Mouse (Mus musculus): Measurements from ENCODE around the gene Stat5b.

Gene Stat5b

DNA sequence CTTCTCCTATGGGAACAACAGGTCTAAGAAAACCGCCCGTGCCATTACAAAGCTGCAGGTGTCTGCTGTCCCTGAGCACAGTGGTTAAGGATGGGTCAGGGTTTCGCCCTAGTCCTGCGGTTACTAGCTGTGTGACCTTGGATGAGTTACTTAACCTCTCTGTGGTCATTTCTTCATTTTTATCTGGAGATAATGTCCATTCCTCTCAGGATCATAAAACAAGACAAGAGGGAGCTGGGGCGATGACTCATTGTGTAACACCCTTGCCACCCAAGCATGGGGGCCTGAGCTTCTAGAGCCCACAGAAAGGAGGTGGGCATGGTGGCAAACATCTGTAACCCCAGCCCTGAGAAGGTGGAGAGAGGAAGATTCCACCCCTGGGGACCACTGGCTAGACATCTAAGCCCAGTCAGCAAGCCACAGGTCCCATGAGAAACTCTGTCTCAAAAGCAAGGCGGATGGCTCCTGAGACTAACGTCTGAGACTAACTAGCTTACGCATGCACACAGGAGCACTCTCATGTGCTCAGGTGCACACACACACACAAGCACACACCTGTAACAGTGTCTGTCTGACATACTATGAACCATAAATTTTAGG, 7.4 kb downstream of the Stat5b start:
- DNase-seq (ENCODE audit: extremely low read depth, low read depth, low spot score), result no peak

DNA sequence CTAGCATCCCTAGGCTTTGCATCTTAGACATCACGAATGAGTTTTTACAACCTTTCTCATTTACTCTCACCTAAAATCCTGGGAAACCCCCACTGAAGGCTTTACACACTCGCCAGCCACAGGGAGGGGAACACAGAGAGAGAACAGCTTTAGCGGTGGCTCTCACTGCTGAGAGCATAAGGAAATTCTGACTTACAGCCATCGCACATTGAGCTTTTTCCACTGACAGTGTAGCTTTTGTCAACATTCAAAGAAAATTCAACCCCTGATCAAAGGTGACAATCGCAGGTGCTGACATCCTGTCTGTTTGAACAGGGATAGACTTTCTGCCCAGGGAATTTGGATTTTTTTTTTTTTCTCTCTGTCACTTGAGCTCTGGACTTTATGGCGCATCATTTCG, 8.5 kb downstream of the Stat5b start:
- DNase-seq (ENCODE audit: extremely low read depth, low read depth, low spot score), result no peak

DNA sequence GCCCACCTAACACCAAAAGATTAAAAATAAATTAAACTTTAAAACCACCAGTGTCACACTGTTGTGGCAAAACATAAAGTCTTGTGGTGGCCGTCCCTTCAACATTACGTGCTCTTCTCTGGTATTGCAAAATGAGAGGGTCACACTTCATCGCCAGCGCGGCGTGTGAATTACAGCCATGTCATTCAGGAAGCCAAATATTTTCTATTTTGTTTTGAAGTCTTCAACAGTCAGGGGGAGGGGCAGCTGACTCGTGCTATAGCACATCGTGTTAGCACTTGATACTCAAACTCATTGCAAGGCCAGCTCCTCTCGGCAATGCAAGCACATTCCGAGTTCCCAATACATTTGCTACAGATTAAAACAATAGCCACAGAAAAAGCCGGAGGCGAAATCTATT, 9.7 kb downstream of the Stat5b start:
- DNase-seq (ENCODE audit: extremely low read depth, low read depth, low spot score), result no peak

DNA sequence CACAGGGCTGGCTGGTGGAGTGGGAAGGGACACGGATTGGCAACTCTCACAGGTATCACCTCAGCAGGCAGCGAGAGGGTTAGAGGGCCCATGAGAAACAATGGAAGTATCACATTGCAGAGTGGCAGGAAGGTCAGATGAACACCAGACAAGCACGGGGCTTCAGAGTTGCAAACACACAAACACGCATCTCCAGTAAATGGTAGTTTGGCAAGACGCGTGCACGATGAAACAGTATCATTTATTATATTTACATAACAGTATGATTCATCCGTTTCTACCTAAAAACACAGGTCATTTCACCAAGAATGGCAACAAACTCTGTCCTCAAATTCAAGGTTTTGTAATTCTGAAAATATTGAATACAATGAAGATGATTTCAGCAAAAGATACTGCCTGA, 11.0 kb downstream of the Stat5b start:
- no peak for DNase-seq (ENCODE audit: extremely low read depth, low read depth, low spot score)

DNA sequence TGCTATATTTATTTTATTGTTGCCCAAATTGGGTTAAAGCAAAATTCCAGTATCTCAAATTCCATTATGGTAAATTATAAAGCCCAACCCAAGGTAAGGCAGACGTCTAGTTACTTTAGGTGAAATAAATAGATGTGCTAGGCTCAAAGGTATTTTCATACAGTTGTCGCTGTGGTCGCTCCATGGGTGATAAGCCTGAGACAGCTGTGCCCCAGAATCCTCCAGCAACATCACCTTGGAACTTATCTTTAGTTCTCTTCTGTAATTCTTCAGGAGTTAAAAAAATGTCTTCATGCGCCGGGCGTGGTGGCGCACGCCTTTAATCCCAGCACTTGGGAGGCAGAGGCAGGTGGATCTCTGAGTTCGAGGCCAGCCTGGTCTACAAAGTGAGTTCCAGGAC, 11.6 kb downstream of the Stat5b start:
- DNase-seq (ENCODE audit: extremely low read depth, low read depth, low spot score), result no peak

DNA sequence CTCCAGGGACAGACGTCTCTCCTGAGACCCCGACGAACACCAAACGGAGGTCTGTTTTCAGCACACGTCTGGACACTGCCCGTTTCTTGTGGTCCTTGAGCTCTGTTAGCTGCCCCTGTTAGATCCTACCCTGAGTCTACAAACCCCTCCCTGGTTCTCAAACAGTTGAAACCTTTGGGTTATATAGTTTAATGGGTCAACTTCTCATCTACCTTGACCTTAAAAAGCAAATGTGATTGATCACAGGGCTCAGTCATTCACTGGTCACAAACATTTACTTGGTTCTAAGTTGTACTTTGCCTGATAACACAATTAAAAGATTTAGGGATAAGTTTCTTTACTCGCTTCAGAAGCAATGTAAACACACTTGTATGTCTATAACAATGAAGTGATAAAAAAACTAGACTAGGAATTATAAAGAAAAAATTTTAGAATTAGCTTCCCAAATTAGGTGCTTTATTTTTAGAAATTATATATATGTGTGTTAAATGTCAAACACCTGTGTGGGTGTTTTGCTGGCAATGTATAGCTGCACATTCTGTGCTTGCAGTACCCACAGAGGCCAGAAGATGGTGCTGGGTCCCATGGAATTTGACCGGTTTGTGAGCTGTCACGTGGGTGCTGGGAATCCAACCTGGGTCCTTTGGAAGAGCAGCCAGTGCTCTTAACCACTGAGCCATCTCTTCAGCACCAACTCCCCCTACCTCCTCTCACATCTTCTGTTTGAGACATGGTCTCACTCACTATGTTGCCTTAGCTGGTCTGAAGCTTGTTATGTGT, 13.4 kb downstream of the Stat5b start:
- no peak for DNase-seq (ENCODE audit: extremely low read depth, low read depth, low spot score)

DNA sequence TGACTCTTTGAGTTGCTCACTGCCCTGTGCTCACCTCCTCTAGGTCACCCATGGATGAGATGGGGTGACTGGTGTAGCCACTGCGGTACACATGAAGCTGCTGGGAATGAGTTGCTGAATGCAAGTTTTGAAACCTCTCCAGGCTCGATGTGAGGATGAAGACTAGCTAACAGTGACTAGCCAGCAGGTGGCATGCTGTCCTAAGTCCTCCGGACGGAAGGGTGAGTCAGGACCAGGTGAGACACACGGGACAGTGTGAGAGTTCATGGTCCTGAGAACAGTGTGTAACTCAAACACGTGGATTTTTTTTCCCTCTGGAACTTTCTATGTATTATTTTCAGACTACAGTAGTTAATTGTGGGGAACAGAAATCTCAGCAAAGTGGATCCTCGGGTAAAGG, 17.1 kb downstream of the Stat5b start:
- no peak for DNase-seq (ENCODE audit: extremely low read depth, low read depth, low spot score)

DNA sequence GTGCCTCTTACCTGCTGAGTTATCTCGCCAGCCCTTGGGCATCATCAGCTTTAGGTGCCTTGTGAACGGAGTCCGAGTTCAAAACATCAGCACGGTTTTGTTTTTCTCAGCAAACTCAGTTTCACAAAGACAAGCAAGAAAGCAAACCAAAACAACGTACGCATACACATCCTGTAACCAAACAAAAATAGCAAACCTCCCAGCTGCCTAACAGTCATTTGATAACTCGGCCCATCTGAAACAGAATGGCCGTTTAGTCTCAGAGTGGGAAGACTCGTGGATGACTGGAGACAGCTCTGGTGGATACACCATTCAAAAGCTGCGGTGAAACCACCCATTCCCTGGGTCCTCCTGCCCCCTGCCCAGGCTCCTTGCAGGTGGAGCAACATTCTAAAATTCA, 19.1 kb downstream of the Stat5b start:
- no peak for DNase-seq (ENCODE audit: extremely low read depth, low read depth, low spot score)

DNA sequence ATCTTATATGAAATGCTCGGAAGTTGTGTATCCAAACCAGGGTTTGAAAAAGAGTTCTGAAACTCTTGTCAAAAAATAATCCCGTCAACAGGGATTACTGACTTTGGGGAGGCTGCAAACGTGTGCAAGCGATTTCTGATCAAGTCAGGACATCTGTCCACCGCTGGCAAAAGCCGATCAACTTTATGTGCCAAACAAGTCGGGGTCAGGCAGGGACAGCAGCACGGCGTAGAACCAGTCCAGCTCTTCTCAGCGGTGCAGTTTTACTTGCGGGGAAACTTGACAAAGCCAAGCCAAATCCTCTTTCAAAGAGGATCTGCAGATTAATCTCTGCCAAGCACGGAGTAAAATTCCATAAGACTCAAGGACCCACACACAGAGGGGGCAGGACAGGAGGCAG, 20.8 kb downstream of the Stat5b start:
- peak; percentile 68 for DNase-seq (ENCODE audit: extremely low read depth, low read depth, low spot score)

DNA sequence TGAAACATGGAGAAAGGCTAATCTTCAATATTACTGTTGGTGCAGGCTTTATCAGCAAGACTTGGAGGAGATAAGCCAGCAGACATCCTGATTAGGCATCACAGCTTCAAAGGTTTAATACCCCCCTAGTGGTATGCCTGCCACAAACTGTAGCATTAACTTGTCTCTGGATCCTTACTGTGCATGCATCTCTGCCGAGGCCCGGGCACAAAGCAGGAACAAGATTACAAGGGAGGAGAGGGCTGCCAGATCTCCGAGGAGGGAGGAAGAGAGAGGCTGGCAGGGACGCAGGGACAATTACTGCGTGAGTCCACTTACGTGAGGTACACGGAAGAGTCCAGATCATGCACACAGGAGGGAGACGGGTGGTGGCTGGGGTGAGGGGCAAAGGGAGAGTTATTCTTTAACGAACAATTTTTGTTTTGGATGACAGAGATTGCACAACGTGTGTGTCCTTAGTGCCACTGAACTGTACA, 21.8 kb downstream of the Stat5b start:
- DNase-seq (ENCODE audit: extremely low read depth, low read depth, low spot score), result no peak

DNA sequence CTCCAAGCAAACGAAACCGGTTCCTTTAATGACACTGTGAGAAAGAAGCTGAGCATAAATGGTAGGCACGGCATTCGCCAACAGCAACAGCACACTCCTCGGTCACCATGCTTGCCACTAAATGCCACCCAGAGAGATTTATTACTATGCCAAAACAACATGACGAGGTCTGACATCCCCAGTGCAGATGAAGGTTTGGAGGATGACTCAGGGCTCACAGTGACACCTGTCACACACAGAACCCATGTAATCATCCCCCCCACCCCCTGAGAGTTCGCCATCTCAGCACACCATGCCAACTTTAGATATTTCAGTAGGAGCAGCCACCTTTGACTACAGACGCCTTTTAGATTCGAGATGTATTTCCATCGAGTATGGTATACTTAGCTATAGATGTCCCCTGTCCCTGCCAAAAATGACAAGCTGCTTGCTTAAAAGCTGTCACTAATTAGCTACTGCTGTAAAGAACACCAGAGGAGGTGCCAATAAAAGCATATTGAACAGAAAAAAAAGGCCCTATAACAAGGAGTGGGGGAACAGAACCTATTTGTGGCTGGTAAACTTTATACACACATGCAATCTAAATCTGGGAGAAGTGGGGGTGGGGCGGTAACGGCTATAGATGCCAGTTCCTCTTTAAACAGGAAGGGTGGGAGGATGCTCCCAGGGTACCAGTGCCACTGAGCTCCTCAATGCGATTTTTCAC, 24.2 kb downstream of the Stat5b start:
- no peak for DNase-seq (ENCODE audit: extremely low read depth, low read depth, low spot score)

DNA sequence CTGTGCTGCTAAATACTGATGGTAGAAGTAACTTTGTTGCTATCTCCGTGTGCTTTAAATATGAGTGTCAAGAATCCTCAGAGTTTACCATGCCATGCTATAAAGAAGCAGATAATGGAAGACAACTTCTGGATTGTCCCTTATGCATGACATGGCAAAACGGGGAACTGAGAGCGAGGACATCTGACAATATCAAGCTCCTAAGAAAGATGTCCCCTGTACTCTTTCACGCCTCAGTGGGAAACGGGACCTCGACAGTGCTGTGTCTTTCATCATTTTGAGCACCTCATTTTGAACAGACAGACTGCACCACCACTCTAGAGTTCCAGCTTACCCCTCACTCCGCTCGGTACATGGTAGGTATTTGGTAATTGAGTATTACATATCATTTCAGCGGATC, 25.1 kb downstream of the Stat5b start:
- no peak for DNase-seq (ENCODE audit: extremely low read depth, low read depth, low spot score)

DNA sequence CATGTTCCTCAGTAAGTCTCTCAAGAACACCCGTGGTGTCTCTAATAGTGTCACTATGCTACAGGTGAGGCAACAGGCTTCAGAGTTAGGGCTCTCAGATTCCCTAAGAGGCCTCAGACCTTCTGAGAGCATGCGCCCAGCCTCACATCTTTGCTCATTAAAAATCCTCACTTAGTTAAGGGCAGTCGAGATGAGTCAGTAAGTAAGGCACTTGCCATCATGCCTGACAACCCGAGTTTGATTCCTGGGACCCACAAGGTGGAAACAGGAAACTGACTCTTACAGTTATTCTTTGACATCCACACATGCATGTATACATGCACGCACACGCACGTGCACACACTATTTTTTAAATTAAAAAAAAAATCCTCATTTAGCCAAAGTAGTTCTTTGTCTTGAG, 26.0 kb downstream of the Stat5b start:
- no peak for DNase-seq (ENCODE audit: extremely low read depth, low read depth, low spot score)

DNA sequence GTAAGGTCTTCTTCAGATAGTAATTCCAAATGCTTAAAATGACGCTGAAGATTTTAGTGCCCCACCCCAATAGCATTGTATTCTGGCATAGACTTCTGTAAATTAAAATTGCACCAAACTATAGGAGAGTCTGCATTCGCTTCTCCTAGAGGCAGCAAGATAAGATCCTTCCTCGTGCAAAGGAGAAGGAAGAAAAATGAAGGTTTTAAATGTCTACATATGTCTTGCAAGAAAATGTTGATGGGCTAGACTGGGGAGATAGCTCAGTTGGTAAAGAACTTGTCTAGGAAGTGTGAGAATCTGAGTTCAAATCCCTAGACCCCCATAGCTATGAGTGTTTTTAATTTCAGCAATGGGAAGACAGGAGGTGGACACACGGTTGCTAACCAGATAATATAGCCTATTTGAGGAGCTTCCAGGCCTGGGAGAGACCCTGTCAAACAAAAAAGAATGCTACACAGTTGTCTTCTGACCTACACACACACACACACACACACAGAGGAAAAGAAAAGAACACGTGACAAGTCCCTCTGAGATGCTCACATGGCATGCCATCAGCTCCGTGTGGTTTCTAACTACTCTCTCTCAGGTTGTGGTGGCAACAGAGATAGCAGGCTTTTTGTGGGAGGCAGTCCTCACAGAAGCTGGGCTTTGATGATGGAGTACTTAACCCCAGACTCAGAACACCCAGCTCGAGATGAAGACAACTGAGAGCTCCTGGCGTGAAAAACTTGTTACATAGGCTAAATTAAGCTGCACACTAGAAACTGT, 26.8 kb downstream of the Stat5b start:
- no peak for DNase-seq (ENCODE audit: extremely low read depth, low read depth, low spot score)

DNA sequence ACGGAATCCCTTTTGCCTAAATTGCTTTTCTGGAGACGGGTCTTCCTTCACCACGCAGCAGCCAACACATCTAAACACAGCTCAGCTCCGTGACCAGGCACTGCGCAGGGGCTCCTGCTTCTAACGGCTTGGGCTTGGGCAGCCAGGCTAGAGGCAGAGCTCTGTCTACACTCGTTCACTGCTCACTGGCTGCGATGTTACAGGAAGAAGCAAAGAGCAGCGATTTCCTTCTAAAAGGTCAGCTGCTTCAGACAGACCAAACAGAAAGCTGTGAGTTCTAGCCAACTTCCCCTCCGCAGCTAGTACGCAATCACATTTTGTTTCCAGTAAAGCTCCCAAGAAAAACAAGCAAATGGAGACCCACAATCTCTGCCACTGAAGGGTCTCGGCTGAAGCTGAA, 28.2 kb downstream of the Stat5b start:
- no peak for DNase-seq (ENCODE audit: extremely low read depth, low read depth, low spot score)

DNA sequence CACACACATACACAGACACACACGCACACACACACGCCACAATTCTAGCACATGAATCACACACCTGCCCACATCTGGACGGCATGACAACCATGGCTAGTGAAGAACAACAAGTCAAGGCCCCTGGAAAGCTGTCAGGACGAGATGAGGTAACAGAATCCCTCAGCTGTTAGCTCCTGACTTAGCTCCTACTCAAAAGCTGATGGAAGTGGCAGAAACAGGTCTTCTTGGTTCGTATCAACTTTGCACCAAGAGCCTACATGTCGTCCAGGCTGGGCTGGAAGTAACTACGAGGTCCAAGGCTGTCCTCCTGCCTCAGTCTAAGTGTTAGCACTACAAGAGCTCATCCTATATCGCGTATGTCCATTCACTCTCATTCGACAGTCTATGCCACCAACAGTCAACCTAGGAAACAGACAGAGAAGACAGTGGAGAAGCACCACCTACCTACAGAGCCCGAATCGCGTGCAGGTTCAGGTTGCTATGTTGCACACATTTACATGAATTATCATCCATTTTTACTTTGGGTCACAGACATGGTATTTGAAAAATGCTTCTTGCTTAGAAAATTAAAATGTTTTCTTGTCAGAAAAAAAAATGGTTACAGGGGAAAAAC, 28.8 kb downstream of the Stat5b start:
- DNase-seq (ENCODE audit: extremely low read depth, low read depth, low spot score), result no peak

DNA sequence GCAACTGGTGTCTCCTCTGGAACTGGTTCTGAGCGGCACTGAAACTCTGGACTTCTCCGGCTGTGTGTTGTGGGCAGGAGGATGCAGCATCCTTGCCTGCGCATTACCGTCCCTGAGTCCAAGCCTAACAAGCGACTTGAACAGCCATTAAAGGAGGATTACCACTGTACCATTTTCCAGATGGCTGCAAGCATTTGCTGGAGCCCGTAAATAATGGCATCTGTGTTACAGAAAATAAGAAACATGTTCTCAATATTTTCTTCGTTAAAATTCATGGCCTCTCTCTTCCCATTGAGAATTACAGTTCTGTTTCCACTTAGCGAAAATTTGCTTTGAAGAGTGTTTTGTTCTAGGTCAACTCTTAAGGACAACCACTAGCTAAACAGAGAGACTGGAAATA, 30.5 kb downstream of the Stat5b start:
- DNase-seq (ENCODE audit: extremely low read depth, low read depth, low spot score), result no peak

DNA sequence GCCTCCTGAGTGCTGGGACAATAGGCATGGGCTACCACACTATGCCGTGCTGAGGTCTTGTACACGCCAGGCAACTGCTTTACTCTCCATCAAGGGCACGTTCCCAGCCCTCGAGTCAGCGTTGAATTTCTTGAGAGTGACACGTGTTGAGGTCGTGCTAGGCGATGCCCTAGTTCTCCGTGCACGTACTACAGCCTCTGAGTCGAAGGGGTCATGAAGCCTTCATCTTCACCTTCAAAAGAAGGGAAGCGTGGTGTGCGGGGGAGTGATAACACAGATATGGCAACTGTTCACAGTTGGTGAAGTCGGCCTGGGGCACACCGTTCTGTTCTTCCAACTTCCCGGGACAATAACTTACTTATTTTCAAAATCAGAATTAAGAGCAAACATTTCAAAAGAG, 30.9 kb downstream of the Stat5b start:
- no peak for DNase-seq (ENCODE audit: extremely low read depth, low read depth, low spot score)

DNA sequence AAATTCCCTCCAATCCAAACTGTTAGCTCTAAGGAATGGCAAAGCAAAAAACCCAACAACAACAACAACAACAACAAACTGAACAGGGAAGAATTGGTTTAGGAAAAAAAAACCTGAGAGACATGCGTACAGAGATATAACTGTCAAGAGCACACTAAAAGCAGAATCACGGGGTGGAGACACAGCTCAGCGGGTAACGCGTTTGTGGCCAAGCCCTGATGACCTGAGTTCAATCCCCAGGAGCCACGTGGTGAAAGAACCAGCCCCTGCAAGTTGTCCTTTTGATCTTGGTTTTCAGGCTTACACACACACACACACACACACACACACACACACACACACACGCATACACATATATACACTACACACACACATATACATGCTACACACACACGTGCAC, 31.5 kb downstream of the Stat5b start:
- no peak for DNase-seq (ENCODE audit: extremely low read depth, low read depth, low spot score)

DNA sequence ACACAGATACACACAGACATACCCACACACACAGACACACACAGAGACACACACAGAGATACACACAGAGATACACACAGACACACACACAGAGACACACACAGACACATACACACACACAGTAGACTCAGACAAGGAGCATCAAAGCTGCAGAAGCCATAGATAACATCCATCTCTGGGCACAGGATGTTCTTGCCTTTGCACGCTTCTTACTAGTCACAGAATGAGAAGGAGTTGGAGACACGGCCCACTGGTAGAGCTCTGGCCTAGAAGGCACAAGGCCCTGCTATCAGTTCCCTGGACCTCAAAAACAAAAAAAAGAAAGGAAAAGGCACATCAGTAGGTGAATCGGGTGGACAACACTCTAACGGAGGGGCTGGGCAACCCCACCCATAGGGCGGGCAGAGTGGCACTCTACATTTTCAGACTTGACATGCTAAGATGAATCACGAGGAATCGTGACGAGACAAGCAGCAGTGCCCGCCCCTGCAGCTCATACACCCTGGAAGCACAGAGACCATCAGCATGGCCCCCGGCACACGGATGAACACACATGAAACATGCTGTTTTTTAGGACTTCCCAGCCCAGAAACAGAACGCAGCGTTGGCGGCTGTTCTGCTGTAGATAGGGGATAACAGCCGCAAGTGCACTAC, 32.0 kb downstream of the Stat5b start:
- DNase-seq (ENCODE audit: extremely low read depth, low read depth, low spot score), result no peak

DNA sequence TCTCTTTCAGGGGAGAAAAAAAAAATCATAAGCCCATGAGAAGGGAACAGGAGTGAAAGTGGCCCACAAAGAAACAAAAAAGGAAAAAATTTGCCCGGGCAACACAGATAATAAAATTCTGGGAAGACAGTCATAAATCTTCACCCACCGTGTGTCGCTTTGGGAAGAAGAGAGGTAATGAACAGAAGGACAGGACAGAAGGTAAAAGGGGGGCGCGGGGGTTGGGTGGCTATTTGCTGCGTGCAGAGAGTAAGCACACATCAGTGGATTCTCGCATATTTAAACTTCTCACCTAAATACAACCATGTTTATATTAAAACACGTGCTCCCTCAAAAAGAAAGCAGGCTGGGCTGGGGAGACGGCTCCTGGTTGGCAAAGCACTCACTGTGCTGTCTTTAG, 33.2 kb downstream of the Stat5b start:
- DNase-seq (ENCODE audit: extremely low read depth, low read depth, low spot score), result no peak

All from fat pad, adult 2 months (tissue).